Mouse (Mus musculus) lung, postnatal 10 days (tissue): ENCODE measurements around the gene Samm50.

Experiments
- DNase-seq: peaks from one replicate; pipeline ENCODE4 v3.0.0; 2021

Gene Samm50

DNA sequence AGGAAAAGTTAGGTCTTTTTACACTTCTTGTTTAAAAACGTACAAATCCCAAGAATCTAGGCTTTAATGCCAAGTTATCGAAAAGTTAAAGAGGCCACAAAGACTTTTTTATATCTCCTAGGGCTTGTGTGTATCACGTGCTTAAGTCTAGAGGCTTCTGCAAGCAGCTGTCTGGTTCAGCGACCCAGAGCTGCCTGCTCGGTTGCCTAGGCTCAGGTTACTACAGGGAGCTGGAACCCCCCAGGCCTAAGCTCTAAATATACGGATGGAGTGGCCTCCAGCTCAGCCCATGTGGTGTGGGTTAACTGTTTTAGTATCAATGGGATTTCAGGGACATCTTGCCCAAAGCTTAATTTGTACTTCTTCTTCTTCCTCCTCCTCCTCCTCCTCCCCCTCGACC is 49.5 kb downstream of the Samm50 start:
- no peak for DNase-seq

GRCm38 (mm10) chr15:84245104-84245503 is 53.1 kb downstream of the Samm50 start:
- peak; percentile 39 for DNase-seq

GRCm38 (mm10) chr15:84246195-84246594 is 54.2 kb downstream of the Samm50 start:
- no peak for DNase-seq

DNA sequence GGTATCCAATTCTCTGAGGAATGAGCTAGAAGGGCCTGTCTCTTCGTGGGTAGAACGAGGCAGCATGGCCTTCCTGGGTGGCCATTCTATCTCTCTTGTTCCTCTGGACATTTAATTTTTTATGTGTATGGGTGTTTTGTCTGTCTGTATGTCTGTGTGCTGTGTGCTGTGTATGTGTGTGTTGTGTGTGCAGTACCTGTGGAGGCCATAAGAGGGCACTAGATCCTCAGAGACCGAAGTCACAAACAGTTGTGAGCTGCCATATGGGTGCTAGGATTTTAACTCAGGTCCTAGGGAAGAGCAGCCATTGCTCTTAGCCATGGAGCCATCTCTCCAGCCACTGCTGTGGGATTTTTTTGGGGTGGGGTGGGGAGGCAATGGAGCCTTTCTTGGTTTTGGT is 55.3 kb downstream of the Samm50 start:
- DNase-seq: no peak

DNA sequence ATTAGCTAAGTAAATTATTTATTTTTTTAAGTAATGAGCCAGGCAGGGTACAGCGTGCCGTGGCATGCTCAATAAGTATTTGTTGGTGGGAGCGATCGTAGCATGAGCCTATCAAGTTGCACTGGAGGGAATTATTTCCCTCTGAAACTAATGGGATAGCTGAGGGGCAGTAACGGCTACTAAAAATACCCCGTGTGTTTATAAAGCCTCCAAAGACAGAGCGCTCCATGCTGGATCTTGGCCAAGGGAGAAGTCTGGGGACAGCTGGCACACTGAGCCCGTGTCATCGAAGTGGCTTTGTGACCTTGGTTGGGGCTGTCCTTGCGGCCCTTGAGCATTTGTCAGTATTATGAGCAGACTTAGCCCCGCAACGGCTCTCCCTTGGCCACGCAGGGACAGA is 59.2 kb downstream of the Samm50 start:
- peak; percentile 88 for DNase-seq

DNA sequence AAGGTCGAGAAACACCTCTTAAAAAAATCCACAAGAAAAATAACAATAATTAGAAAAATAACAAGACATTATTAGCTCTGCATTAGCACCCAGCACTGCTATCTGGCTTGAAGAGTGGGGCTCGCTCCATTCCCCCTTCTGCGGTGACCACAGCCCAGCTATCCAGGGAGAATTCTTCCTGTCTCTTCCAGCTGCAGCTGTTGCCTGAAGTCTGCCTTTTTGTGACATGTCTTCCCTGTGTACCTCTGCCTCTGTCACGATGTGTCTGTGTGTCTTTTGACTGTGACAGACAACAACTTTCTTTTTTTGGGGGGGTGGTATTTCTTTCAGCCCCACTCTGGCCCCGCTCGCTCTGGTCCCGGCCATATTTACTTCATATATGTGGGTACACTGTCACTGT is 60.6 kb downstream of the Samm50 start:
- DNase-seq: no peak

DNA sequence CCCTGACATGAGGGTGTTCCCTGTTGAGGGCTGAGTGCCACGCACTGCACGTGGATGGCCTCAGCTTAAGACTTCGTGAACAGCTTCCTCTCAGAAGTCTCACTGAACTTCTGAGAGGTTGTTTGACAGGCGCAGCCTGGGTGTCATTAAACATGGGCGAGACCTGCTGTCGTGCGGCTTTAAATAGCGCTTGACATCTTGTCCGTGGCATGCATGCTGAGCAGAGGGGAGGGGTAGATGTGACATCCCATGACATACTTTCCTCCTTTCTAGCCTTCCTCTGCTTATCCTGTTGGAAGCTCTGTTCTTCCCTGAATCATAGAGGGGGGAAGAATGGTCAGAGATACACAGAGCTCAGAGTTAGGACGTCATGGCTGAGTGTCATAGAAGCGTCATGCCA is 61.7 kb downstream of the Samm50 start:
- DNase-seq: peak; percentile 74

DNA sequence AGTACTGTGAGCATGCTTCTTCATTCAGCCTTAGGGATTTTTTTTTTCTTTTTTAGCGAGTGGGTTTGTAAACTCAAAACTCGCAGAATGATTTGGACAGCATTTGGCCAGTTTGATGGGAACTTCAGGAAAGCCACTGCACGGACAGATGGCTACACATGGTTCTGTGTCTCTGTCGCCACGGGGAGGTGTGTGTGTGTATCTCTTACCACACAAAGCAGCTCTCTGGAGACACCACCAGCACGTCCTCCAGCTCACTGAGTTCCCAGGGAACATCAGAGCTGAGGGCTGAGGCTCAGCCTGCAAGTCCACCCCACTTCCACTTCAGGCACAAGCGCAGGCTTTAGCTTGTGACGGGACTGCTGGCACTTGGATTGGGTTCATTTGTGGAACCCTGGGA is 62.3 kb downstream of the Samm50 start:
- DNase-seq: peak; percentile 32

DNA sequence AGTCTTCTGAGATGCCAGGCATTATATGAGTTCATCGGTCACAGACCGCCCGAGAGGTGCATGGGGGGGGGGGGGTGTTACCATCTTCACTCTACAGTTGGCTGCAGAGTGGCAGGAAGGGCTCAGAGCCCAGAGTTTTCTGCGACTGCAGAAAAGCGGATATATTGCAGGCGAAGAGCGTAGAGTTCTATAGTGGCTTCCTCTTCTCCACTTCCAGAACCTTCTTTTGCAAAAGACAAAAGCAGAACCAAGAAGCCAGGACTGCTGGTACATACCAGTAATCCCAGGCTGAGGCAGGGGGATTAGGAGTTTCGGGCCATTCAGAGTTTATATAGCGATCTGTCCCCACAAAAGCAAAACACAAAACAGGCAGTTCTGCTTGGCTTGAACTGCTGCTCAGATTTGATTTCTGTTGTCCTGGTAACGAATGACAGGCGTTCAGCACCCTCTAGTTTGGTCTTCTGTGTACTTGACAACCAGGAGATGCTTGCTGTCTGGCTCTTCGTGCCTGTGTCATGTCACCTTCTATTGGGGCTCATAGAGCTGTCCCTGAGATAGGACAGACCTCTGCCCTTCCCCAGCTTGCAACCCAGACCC is 64.3 kb downstream of the Samm50 start:
- DNase-seq: no peak

DNA sequence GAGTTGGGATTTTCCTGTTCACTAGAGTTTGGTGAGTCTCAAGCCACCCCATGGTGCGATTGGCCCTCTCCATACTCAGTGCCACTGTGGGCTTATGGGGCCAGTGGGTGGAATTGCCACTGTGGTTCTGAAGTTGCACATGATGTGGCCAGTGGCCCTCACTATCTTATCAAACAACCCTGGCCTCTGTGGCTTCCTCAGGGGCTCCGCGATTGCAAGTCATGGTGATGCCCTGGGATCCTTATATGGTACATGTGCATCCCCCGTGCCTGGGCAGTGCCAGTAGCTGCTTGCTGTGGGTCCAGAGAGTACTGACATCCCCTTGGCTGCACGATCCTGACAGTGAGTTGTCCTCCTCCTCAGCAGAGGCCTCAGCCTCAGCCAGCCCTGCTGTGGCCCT is 64.8 kb downstream of the Samm50 start:
- no peak for DNase-seq

GRCm38 (mm10) chr15:84258602-84259355 is 66.7 kb downstream of the Samm50 start:
- no peak for DNase-seq

GRCm38 (mm10) chr15:84260123-84260822 is 68.2 kb downstream of the Samm50 start:
- DNase-seq: peak; percentile 82

- DNase-seq: no peak
Measured at GRCm38 (mm10) chr15:84262630-84263029, 70.6 kb downstream of the Samm50 start.

- DNase-seq: no peak
Measured at GRCm38 (mm10) chr15:84263573-84263972, 71.5 kb downstream of the Samm50 start.

- no peak for DNase-seq
Measured at GRCm38 (mm10) chr15:84265141-84265540, 73.1 kb downstream of the Samm50 start.

DNA sequence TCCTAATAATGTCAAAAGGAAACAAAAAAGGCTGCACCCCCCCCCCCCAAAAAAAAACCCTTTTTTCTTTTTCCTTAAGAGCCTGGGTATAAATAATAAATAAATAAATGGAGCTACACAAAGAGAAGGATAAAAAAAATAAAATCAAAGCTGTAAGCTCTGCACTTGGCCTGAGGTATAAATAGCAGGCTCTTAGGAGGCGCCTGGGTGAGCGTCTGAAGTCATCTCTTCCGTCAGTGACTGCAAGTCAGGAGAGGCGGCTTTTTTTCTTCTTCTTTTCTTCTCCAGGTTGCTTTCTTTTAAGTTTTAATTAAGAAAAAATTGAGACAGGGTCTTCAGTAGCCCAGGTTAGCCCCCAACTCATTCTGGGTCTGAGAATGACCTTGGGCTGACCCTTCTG is 74.2 kb downstream of the Samm50 start:
- no peak for DNase-seq
